Mouse (Mus musculus) embryonic fibroblast, embryonic 13.5 days (primary cell): ENCODE results near the gene Slc6a17. TPM values are rescaled to one million over a fixed set of nuclear protein-coding genes. Genes with fewer than 3 reads are reported as not detected.

ENCODE experiments used
- H3K27ac ChIP-seq: 2 replicates; pipeline ENCODE4 v1.5.1; 2012; ENCODE audit warnings: low read length, control low read depth, inconsistent platforms; ENCODE audit not compliant: insufficient read depth
- H3K4me1 ChIP-seq: 2 replicates; pipeline ENCODE4 v1.6.1; 2011; ENCODE audit warnings: low read length; ENCODE audit not compliant: control insufficient read depth, insufficient read depth
- H3K4me3 ChIP-seq: 2 replicates; pipeline ENCODE4 v1.5.1; 2011; ENCODE audit warnings: mild to moderate bottlenecking, control low read depth, low read length; ENCODE audit not compliant: insufficient read depth
- CTCF ChIP-seq: IDR thresholded peaks from 2 replicates; pipeline ENCODE4 v1.5.1; 2011; ENCODE audit warnings: mild to moderate bottlenecking, control low read depth, low read length, moderate library complexity, borderline replicate concordance; ENCODE audit not compliant: insufficient read depth
- POLR2A ChIP-seq: IDR thresholded peaks from 2 replicates; pipeline ENCODE4 v1.6.1; 2011; ENCODE audit warnings: low read depth, mild to moderate bottlenecking, control low read depth, low read length, moderate library complexity
- polyA plus RNA-seq: library from polyadenylated mRNA; stranded (reverse); fragments of >200 nt; gene quantifications from 2 replicates; pipeline ENCODE4 v1.2.4, GENCODE M21; 2011; ENCODE audit warnings: low read depth; ENCODE audit not compliant: missing spikeins, insufficient read length

The Slc6a17 gene
- polyA plus RNA-seq, 1 experiment, result 10.9 TPM

- H3K4me3 ChIP-seq, result no peak overlapping the region
- TF ChIP-seq CTCF, result no peak
- TF ChIP-seq POLR2A, result no peak
- no peak overlapping the region for H3K27ac ChIP-seq
- H3K4me1 ChIP-seq, result no peaks in the 10 kb centered on the region
Observed at GRCm38 (mm10) chr3:107528401-107529118, 10.7 kb upstream of the Slc6a17 start.

GRCm38 (mm10) chr3:107524547-107524946 is 6.7 kb upstream of the Slc6a17 start:
- Histone ChIP-seq H3K4me1 (no peaks in the 10 kb centered on the region), H3K4me3 (no peak overlapping the region)
- TF ChIP-seq POLR2A (no peak), CTCF (no peak)

GRCm38 (mm10) chr3:107520931-107521330 is 3.1 kb upstream of the Slc6a17 start:
- no peak for TF ChIP-seq CTCF
- TF ChIP-seq POLR2A, result no peak
- no peak overlapping the region for H3K4me3 ChIP-seq
- H3K27ac ChIP-seq, result no peak overlapping the region
- no peaks in the 10 kb centered on the region for H3K4me1 ChIP-seq

More at GRCm38 (mm10) chr3:107524547-107524946, 6.7 kb upstream of the Slc6a17 start:
- no peak overlapping the region for H3K27ac ChIP-seq

GRCm38 (mm10) chr3:107516776-107517630 is 815 bp downstream of the Slc6a17 start:
- no peak overlapping the region for H3K27ac ChIP-seq
- peak overlapping the region; percentile 43 for H3K4me3 ChIP-seq
- no peak for TF ChIP-seq CTCF
- no peak for TF ChIP-seq POLR2A
- no peaks in the 10 kb centered on the region for H3K4me1 ChIP-seq

DNA sequence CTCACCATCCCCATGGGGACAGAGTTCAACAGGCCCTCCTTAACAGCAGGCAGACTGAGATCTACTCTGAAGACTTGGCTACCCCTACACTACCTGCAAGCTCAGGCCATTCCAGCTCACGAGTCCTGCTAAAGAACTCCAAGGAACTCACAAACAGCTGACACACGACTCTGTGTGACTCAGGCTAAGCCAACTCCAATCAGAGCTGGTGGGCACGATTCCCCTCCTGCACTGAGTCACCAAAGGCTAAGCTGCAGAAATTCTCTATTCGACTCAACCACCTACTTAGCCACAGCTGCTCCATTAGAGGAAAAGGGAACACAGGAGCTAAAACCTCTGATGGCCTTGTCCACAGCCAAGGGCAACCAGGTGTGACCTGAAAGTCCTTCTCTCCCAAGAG is 1.8 kb downstream of the Slc6a17 start:
- no peaks in the 10 kb centered on the region for H3K4me1 ChIP-seq
- H3K27ac ChIP-seq, result no peak overlapping the region
- no peak overlapping the region for H3K4me3 ChIP-seq
- TF ChIP-seq POLR2A (no peak), CTCF (no peak)

- no peak overlapping the region for H3K27ac ChIP-seq
- H3K4me3 ChIP-seq, result no peak overlapping the region
- H3K4me1 ChIP-seq, result no peaks in the 10 kb centered on the region
- TF ChIP-seq CTCF (no peak), POLR2A (no peak)
Observed at GRCm38 (mm10) chr3:107511416-107511815, 6.4 kb downstream of the Slc6a17 start.

DNA sequence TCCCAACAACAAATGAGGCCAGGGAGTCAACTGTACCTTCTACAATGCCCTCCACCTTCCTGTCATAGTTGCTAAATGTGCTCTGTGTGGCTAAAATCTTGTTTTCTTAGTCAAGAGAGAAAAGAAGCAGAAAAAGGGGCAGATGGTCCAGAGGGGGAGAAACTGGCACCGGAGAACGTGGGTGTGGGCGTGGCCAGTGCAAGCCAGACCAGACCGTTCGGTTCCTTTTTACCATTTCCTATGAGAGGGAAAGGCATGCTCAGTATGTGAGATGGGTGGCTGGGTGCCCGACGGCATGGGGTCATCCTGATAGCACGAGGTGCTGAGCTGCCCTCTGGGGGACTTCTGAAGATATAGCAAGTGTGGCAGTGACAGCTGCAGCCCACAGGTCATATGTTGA is 9.1 kb downstream of the Slc6a17 start:
- Histone ChIP-seq H3K4me1 (0 out of 2 replicates have a peak, but pooled peaks cover 2% of the 10 kb centered on the region), H3K27ac (no peak overlapping the region), H3K4me3 (no peak overlapping the region)
- TF ChIP-seq POLR2A (no peak), CTCF (no peak)

- no peak for TF ChIP-seq CTCF
- TF ChIP-seq POLR2A, result no peak
- Histone ChIP-seq H3K4me1 (0 out of 2 replicates have a peak, but pooled peaks cover 2% of the 10 kb centered on the region), H3K27ac (no peak overlapping the region), H3K4me3 (no peak overlapping the region)
Observed at GRCm38 (mm10) chr3:107507966-107508365, 9.9 kb downstream of the Slc6a17 start.

- Histone ChIP-seq H3K4me3 (no peak overlapping the region), H3K27ac (no peak overlapping the region), H3K4me1 (0 out of 2 replicates have a peak, but pooled peaks cover 2% of the 10 kb centered on the region)
- TF ChIP-seq POLR2A (no peak), CTCF (no peak)
Observed at GRCm38 (mm10) chr3:107506531-107506930, 11.3 kb downstream of the Slc6a17 start.
